Mouse (Mus musculus): ENCODE results near the gene Ccdc88c.

DNA sequence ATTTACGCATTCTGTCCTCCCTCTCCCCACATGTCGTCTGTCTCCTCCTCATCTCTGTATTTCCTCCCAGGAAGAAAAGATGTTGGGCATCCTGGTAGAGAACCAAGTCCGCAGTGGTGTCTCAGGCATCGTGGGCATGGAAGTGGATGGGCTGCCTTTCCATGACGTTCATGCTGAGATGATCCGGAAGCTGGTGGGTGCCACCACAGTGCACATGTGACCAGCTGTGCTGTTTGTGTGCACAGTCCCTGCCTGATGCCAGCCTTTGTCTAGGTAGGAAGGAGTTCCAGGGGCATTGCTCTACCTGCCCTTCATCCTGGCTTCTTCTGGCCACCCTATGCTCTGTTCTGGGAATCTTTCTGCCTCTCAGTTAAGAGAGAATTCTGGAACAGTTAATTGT, 157.6 kb downstream of the Ccdc88c start:
- TF ChIP-seq CTCF (IDR thresholded peaks at IDR 0.05; ENCODE audit: low read depth) = no peak
- TF ChIP-seq EP300 (optimal IDR thresholded peaks at IDR 0.05) = no peak

All from stomach, postnatal 0 days (tissue).